Mouse (Mus musculus) olfactory bulb, adult 2 months (tissue): ENCODE measurements at regions not wholly inside any gene's neighbourhood (a gene's known extent, or its start where the extent isn't known, plus 50 kb on each side); places are given as distances from the start of the nearest gene placed in this dataset.

Experiments
- CTCF ChIP-seq: fragments of 200-500 bp; IDR thresholded peaks from 2 replicates; pipeline ENCODE4 v1.5.1; 2012; ENCODE audit warnings: low read depth, mild to moderate bottlenecking, low read length, moderate library complexity; ENCODE audit not compliant: insufficient read depth
- POLR2A ChIP-seq: fragments of 200-500 bp; IDR thresholded peaks from 2 replicates; pipeline ENCODE4 v1.6.1; 2012; ENCODE audit warnings: mild to moderate bottlenecking, low read depth, low read length, moderate library complexity; ENCODE audit not compliant: insufficient read depth

GRCm38 (mm10) chr13:83739131-83739530 lies 235.3 kb downstream of the Mef2c start:
- TF ChIP-seq POLR2A (no peak), CTCF (no peak)
